Mouse (Mus musculus): ENCODE measurements around the gene Chd4.

GRCm38 (mm10) chr6:125143128-125143527, 47.3 kb downstream of the Chd4 start:
- TF ChIP-seq E2F4 (IDR thresholded peaks at IDR 0.05; ENCODE audit: insufficient read depth) (no peak), MAX (IDR thresholded peaks at IDR 0.05; ENCODE audit: low read depth) (no peak), POLR2AphosphoS2 (IDR thresholded peaks at IDR 0.05; ENCODE audit: insufficient read length, low read depth) (no peak), MYOD1 (IDR thresholded peaks at IDR 0.05; ENCODE audit: control insufficient read depth in 1 of 3, insufficient read length in 2 of 3, low read depth in 2 of 3) (no peak), POLR2A (IDR thresholded peaks at IDR 0.05; ENCODE audit: insufficient read length, low read depth) (no peak), TCF3 (IDR thresholded peaks at IDR 0.05; ENCODE audit: insufficient read length, low read depth) (no peak), SRF (IDR thresholded peaks at IDR 0.05; ENCODE audit: control insufficient read depth, insufficient read length, low read depth) (no peak), TCF12 (IDR thresholded peaks at IDR 0.05; ENCODE audit: insufficient read depth, poor library complexity, severe bottlenecking) (no peak), USF1 (IDR thresholded peaks at IDR 0.05; ENCODE audit: low read depth) (no peak)
